Mouse (Mus musculus) macrophage (primary cell): ENCODE measurements around the gene Fhad1. TPM values are rescaled to one million over a fixed set of nuclear protein-coding genes. Genes with fewer than 3 reads are reported as not detected.

ENCODE experiments used
- H3K27ac ChIP-seq: fragments of 350-480 bp; formaldehyde crosslinking; 2 replicates; pipeline ENCODE4 v1.9.0; 2021
- H3K36me3 ChIP-seq: fragments of 350-480 bp; formaldehyde crosslinking; 2 replicates; pipeline ENCODE4 v1.9.0; 2021; ENCODE audit errors: inconsistent target
- H3K4me3 ChIP-seq: fragments of 350-480 bp; formaldehyde crosslinking; 2 replicates; pipeline ENCODE4 v1.9.0; 2021; ENCODE audit errors: inconsistent target
- H3K79me2 ChIP-seq: fragments of 350-480 bp; formaldehyde crosslinking; 2 replicates; pipeline ENCODE4 v1.9.0; 2021; ENCODE audit errors: inconsistent target
- WGBS: methylation state at CpG from one replicate; pipeline ENCODE4 v1.1.7; 2026; ENCODE audit warnings: inconsistent platforms; ENCODE audit not compliant: missing documents; 5-methylcytosine and 5-hydroxymethylcytosine counted together
- polyA plus RNA-seq: library from polyadenylated mRNA; stranded (reverse); fragments of 250-400 nt; gene quantifications from 3 replicates; pipeline ENCODE4 v1.2.4, GENCODE M21; 2018; ENCODE audit warnings: inconsistent platforms

Gene Fhad1
- polyA plus RNA-seq, 1 experiment from 2014 or later: 5.4 TPM

GRCm38 (mm10) chr4:141885451-141885850, 129.4 kb downstream of the Fhad1 start:
- H3K27ac ChIP-seq: no peak overlapping the region
- H3K4me3 ChIP-seq: no peak overlapping the region
- no peaks in the 10 kb centered on the region for H3K36me3 ChIP-seq
- WGBS: 79% methylated on average over 6 of the region's 9 CpGs
- H3K79me2 ChIP-seq: no peaks in the 10 kb centered on the region

GRCm38 (mm10) chr4:141882858-141883257, 132.0 kb downstream of the Fhad1 start:
- no peak overlapping the region for H3K27ac ChIP-seq
- no peaks in the 10 kb centered on the region for H3K79me2 ChIP-seq
- H3K36me3 ChIP-seq: no peaks in the 10 kb centered on the region
- no peak overlapping the region for H3K4me3 ChIP-seq
- 90% methylated on average over 7 of the region's 7 CpGs for WGBS

- no peak overlapping the region for H3K4me3 ChIP-seq
- H3K27ac ChIP-seq: no peak overlapping the region
- WGBS: 93% methylated on average over 5 of the region's 5 CpGs
- no peaks in the 10 kb centered on the region for H3K79me2 ChIP-seq
- H3K36me3 ChIP-seq: no peaks in the 10 kb centered on the region
Observed at GRCm38 (mm10) chr4:141881950-141882349, 132.9 kb downstream of the Fhad1 start.

- 92% methylated on average over 10 of the region's 10 CpGs for WGBS
- Histone ChIP-seq H3K79me2 (no peaks in the 10 kb centered on the region), H3K27ac (no peak overlapping the region), H3K36me3 (no peaks in the 10 kb centered on the region), H3K4me3 (no peak overlapping the region)
Observed at GRCm38 (mm10) chr4:141881289-141881914, 133.5 kb downstream of the Fhad1 start.

GRCm38 (mm10) chr4:141879875-141880274, 135.0 kb downstream of the Fhad1 start:
- H3K36me3 ChIP-seq: no peaks in the 10 kb centered on the region
- no peak overlapping the region for H3K27ac ChIP-seq
- WGBS: 96% methylated on average over 9 of the region's 9 CpGs
- H3K79me2 ChIP-seq: no peaks in the 10 kb centered on the region
- no peak overlapping the region for H3K4me3 ChIP-seq

- WGBS: 83% methylated on average over 4 of the region's 4 CpGs
Observed at GRCm38 (mm10) chr4:141879074-141879473, 135.8 kb downstream of the Fhad1 start.

GRCm38 (mm10) chr4:141878621-141879020, 136.3 kb downstream of the Fhad1 start:
- no peaks in the 10 kb centered on the region for H3K36me3 ChIP-seq
- H3K4me3 ChIP-seq: no peak overlapping the region
- WGBS: 41% methylated on average over 7 of the region's 7 CpGs
- peaks cover 9% of the 10 kb centered on the region for H3K79me2 ChIP-seq
- H3K27ac ChIP-seq: no peak overlapping the region

More at GRCm38 (mm10) chr4:141879074-141879473, 135.8 kb downstream of the Fhad1 start:
- peaks cover 4% of the 10 kb centered on the region for H3K79me2 ChIP-seq
- no peak overlapping the region for H3K27ac ChIP-seq
- H3K4me3 ChIP-seq: no peak overlapping the region
- no peaks in the 10 kb centered on the region for H3K36me3 ChIP-seq

GRCm38 (mm10) chr4:141875481-141876108, 139.3 kb downstream of the Fhad1 start:
- WGBS: 44% methylated on average over 8 of the region's 8 CpGs
- Histone ChIP-seq H3K36me3 (no peaks in the 10 kb centered on the region), H3K79me2 (peaks cover 39% of the 10 kb centered on the region), H3K27ac (no peak overlapping the region), H3K4me3 (peak overlapping the region; percentile 35)

- H3K4me3 ChIP-seq: peak within 1 kb of the TSS; percentile 99
- under 1% methylated on average over 72 of the region's 73 CpGs for WGBS
- no peaks in the 10 kb centered on the region for H3K36me3 ChIP-seq
- peaks cover 47% of the 10 kb centered on the region for H3K79me2 ChIP-seq
- H3K27ac ChIP-seq: peak within 1 kb of the TSS; percentile 99
Observed at GRCm38 (mm10) chr4:141874601-141875460, 140.1 kb downstream of the Fhad1 start, which contains the start of gene Efhd2. Efhd2 (minus strand) TSS chr4:141874920.

GRCm38 (mm10) chr4:141874111-141874600, 140.7 kb downstream of the Fhad1 start:
- H3K36me3 ChIP-seq: no peaks in the 10 kb centered on the region
- H3K27ac ChIP-seq: peak overlapping the region; percentile 99
- H3K79me2 ChIP-seq: peaks cover 54% of the 10 kb centered on the region
- peak overlapping the region; percentile 99 for H3K4me3 ChIP-seq
- 2% methylated on average over 19 of the region's 19 CpGs for WGBS

- H3K27ac ChIP-seq: peak overlapping the region; percentile 99
- H3K36me3 ChIP-seq: peaks cover 7% of the 10 kb centered on the region
- peak overlapping the region; percentile 99 for H3K4me3 ChIP-seq
- 78% methylated on average over 6 of the region's 9 CpGs for WGBS
- H3K79me2 ChIP-seq: peaks cover 65% of the 10 kb centered on the region
Observed at GRCm38 (mm10) chr4:141872977-141873376, 141.9 kb downstream of the Fhad1 start.

- Histone ChIP-seq H3K79me2 (peaks cover 76% of the 10 kb centered on the region), H3K4me3 (peak overlapping the region; percentile 99), H3K36me3 (peaks cover 18% of the 10 kb centered on the region), H3K27ac (peak overlapping the region; percentile 99)
- 71% methylated on average over 9 of the region's 9 CpGs for WGBS
Observed at GRCm38 (mm10) chr4:141871909-141872308, 143.0 kb downstream of the Fhad1 start.

- WGBS: 82% methylated on average over 3 of the region's 3 CpGs
- Histone ChIP-seq H3K4me3 (peak overlapping the region; percentile 99), H3K27ac (peak overlapping the region; percentile 99), H3K79me2 (peaks cover 82% of the 10 kb centered on the region), H3K36me3 (peaks cover 23% of the 10 kb centered on the region)
Observed at GRCm38 (mm10) chr4:141871333-141871725, 143.6 kb downstream of the Fhad1 start.

GRCm38 (mm10) chr4:141870666-141871332, 144.1 kb downstream of the Fhad1 start:
- peaks cover 29% of the 10 kb centered on the region for H3K36me3 ChIP-seq

More at GRCm38 (mm10) chr4:141870666-141871332, 144.1 kb downstream of the Fhad1 start:
- Histone ChIP-seq H3K27ac (peak overlapping the region; percentile 99), H3K4me3 (peak overlapping the region; percentile 99), H3K79me2 (peaks cover 87% of the 10 kb centered on the region)
- WGBS: 40% methylated on average over 11 of the region's 11 CpGs
